Mouse (Mus musculus): Measurements from ENCODE around the gene Hacd2.

Hacd2 gene

DNA sequence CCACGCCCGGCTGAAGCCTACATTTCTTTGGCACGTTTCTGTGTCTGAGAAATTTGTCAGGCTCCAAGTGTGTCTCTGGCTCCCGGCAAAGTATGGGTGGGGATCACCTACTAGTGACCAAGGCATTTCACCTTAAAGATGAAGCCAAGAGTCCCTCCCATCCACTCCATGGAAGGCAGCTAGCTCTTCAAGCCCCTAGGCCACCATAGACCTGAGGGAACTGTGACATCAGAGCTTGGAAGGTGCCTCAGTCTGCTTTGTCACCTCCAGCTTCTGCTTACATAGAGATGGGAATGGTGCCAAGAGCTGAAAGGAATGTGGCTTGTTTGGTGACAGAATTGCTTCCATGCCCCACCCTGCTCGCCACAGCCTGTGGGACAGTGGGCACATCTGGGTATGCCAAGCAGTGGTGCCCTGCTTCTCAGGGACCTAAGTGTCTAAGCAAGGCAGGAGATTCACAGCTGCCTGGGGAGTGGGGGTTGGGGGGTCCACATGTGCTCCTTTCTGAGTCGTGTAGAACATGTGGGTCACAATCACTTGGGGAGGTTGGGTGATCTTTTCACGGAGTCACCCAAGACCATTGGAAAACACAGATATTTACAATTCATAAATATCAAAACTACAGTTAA lies 94.2 kb downstream of the Hacd2 start:
- no peak for DNase-seq (ENCODE audit: extremely low spot score)

DNA sequence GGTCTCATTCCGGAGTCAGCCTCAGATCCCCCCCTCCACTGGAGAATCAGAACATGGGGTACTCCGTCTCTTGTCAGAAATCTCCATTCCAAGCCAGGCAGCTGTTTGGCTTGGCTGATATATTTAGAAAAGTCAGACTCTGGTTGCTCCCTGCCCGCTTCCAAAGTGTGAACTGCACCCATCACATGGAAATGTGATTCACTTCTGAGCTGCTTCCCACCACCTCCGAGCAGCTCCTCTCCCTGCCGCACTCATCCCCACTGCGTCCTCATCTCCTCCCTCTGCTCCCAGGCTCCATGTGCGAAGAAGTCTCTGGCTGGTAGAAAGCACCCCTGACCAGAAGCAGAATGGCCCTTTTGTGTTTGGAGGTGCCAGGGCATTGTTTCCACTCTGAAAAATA lies 95.2 kb downstream of the Hacd2 start:
- no peak for DNase-seq (ENCODE audit: extremely low spot score)

GRCm38 (mm10) chr16:35120603-35121002 lies 98.4 kb downstream of the Hacd2 start:
- no peak for DNase-seq (ENCODE audit: extremely low spot score)

GRCm38 (mm10) chr16:35127270-35127669 lies 105.0 kb downstream of the Hacd2 start:
- DNase-seq (ENCODE audit: extremely low spot score): no peak

GRCm38 (mm10) chr16:35130172-35130571 lies 107.9 kb downstream of the Hacd2 start:
- DNase-seq (ENCODE audit: extremely low spot score): no peak

GRCm38 (mm10) chr16:35139416-35139815 lies 117.2 kb downstream of the Hacd2 start:
- no peak for DNase-seq (ENCODE audit: extremely low spot score)

- peak; percentile 12 for DNase-seq (ENCODE audit: extremely low spot score)
Measured at GRCm38 (mm10) chr16:35139873-35140619, 117.8 kb downstream of the Hacd2 start.

DNA sequence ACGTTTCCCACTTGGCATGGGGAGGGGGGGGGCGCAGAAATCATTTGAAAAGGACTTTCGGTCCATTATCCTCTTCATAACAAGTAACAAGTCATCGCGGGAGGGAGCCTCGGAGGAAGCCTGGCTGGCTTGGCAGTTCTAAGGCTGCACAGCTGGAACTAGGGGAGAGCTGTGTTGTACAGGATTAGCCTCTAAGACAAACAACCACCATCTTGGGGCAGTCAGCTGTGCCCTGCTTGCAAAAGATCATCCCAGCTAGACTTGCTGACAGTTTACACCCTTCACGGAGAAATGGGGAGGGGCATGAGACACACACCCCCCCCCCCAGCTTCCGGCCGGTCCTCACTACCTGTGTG lies 118.4 kb downstream of the Hacd2 start:
- DNase-seq (ENCODE audit: extremely low spot score): no peak

- no peak for DNase-seq (ENCODE audit: extremely low spot score)
Measured at GRCm38 (mm10) chr16:35141839-35142238, 119.6 kb downstream of the Hacd2 start.

GRCm38 (mm10) chr16:35146153-35146552 lies 123.9 kb downstream of the Hacd2 start:
- DNase-seq (ENCODE audit: extremely low spot score): no peak

DNA sequence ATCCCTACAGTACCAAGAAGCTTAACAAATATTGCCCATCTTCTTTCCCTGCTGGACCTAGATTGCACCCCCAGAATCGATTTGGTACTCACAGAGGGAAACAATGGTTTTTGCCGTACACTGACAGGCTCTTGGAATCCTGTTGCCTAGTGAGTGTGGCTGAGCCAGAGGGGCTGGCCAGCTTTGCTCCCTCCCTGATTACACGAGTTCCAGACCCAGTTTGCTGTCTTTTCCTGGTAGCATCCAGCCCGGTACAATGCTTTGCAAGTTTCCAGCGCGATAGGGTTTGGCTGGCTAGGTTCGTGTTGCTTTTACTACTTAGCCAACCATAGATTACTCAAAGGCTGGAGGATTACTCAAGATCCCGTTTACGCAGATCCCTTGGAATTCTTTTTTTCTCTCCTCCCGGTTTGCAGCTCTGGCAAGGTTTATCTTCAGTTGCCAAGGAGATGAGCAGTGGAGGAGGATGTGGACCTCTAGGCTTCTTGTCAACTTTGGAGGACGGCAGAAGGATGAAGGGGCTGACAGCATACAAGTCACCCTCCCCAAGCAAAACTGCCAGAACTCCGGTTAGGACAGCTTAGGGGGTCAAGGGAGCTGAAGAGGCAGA lies 131.0 kb downstream of the Hacd2 start:
- DNase-seq (ENCODE audit: extremely low spot score): peak; percentile 19

- DNase-seq (ENCODE audit: extremely low spot score): peak; percentile 56
Measured at GRCm38 (mm10) chr16:35154245-35154640, 132.0 kb downstream of the Hacd2 start.

- peak; percentile 66 for DNase-seq (ENCODE audit: extremely low spot score)
Measured at GRCm38 (mm10) chr16:35154641-35155390, 132.6 kb downstream of the Hacd2 start, which contains the start of gene Adcy5. Gene Adcy5, plus strand, starts transcription at chr16:35154877.

- peak; percentile 66 for DNase-seq (ENCODE audit: extremely low spot score)
Measured at GRCm38 (mm10) chr16:35155391-35156305, 133.4 kb downstream of the Hacd2 start.

DNA sequence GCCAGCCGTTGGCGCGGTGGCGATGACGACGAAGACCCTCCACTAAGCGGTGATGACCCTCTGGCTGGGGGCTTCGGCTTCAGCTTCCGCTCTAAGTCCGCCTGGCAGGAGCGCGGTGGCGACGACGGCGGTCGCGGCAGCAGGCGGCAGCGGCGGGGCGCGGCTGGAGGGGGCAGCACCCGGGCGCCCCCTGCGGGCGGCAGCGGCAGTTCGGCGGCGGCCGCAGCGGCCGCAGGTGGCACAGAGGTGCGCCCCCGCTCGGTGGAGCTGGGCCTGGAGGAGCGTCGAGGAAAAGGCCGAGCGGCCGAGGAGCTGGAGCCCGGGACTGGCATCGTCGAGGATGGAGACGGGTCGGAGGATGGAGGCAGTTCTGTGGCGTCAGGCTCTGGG lies 134.1 kb downstream of the Hacd2 start:
- DNase-seq (ENCODE audit: extremely low spot score): peak; percentile 61

DNA sequence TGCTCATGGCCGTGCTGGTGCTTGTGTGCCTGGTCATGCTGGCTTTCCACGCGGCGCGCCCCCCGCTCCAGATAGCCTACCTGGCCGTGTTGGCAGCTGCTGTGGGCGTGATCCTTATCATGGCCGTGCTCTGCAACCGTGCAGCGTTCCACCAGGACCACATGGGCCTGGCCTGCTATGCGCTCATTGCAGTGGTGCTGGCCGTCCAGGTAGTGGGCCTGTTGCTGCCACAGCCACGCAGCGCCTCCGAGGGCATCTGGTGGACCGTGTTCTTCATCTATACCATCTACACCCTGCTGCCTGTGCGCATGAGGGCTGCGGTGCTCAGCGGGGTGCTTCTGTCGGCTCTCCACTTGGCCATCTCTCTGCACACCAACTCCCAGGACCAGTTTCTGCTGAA lies 134.6 kb downstream of the Hacd2 start:
- DNase-seq (ENCODE audit: extremely low spot score): no peak
